Comparison of ENCODE assay signal across 23 mouse cellular contexts in genomic region chr5:21436471-21436975, GRCm38 (mm10). TPM values are rescaled to one million over a fixed set of nuclear protein-coding genes. Genes with fewer than 3 reads are reported as not detected.
"Had no signal": no experiment of that assay in that cellular context is flagged by ENCODE, and none has a peak within 500 bp of the region (broad histone marks: within the 10 kb centered on the region; RNA-seq: fewer than 3 reads in every experiment).

No protein-coding gene starts in this region.

- ATAC-seq: intestine, embryonic 15.5 days had no signal

- H3K9me3 ChIP-seq: intestine, embryonic 15.5 days; kidney, embryonic 15.5 days; liver, embryonic 13.5 days; neural tube, embryonic 13.5 days; stomach, embryonic 15.5 days had no signal

- DNase-seq: kidney, adult 11 months; kidney, adult 8-10 months; kidney, postnatal 10 days; kidney, postnatal 36 days; layer of hippocampus, postnatal 36 days; liver, embryonic 13.5 days; lung, adult 2 months; lung, postnatal 14 days; lung, postnatal 4 days; right cerebral cortex, adult 18-20 months; right cerebral cortex, postnatal 14 days; right cerebral cortex, postnatal 4 days; thymus, postnatal 36 days had no signal

- H3K4me2 ChIP-seq: intestine, embryonic 15.5 days; kidney, embryonic 15.5 days; liver, embryonic 13.5 days; neural tube, embryonic 13.5 days; stomach, embryonic 15.5 days had no signal

- H3K27ac ChIP-seq: intestine, embryonic 15.5 days; kidney, embryonic 15.5 days; left cerebral cortex, adult 2 months; liver, embryonic 13.5 days; neural tube, embryonic 13.5 days; stomach, embryonic 15.5 days had no signal

- H3K4me1 ChIP-seq: liver, embryonic 13.5 days had no signal

- H3K4me3 ChIP-seq: intestine, embryonic 15.5 days; kidney, embryonic 15.5 days; left cerebral cortex, adult 2 months; liver, embryonic 13.5 days; myocyte; neural tube, embryonic 13.5 days; stomach, embryonic 15.5 days had no signal

- H3K27me3 ChIP-seq: intestine, embryonic 15.5 days; kidney, embryonic 15.5 days; liver, embryonic 13.5 days; neural tube, embryonic 13.5 days; stomach, embryonic 15.5 days had no signal

- H3K9ac ChIP-seq: intestine, embryonic 15.5 days; kidney, embryonic 15.5 days; liver, embryonic 13.5 days; neural tube, embryonic 13.5 days; stomach, embryonic 15.5 days had no signal

- H3K36me3 ChIP-seq: intestine, embryonic 15.5 days; kidney, embryonic 15.5 days; neural tube, embryonic 13.5 days; stomach, embryonic 15.5 days had no signal

RNA-seq across cellular contexts. Expression of gene Ccdc146, which starts 12.0 kb away (rescaled TPM):
- total RNA-seq: liver, adult 2 months; megakaryocyte-erythroid progenitor cell, adult 5-6 weeks; monocyte, adult 5-6 weeks had no signal
- polyA plus RNA-seq: kidney, embryonic 15.5 days; limb, embryonic 11.5 days; liver, adult 2 months; liver, embryonic 13.5 days; myocyte had no signal
